Mouse (Mus musculus) forelimb bud, embryonic 11.5 days (tissue): ENCODE measurements around the gene Slc16a10.

Source experiments
- DNase-seq: peaks from one replicate; pipeline ENCODE4 v3.0.0-alpha.2; 2012; ENCODE audit warnings: low read depth, low spot score

Slc16a10 gene

DNA sequence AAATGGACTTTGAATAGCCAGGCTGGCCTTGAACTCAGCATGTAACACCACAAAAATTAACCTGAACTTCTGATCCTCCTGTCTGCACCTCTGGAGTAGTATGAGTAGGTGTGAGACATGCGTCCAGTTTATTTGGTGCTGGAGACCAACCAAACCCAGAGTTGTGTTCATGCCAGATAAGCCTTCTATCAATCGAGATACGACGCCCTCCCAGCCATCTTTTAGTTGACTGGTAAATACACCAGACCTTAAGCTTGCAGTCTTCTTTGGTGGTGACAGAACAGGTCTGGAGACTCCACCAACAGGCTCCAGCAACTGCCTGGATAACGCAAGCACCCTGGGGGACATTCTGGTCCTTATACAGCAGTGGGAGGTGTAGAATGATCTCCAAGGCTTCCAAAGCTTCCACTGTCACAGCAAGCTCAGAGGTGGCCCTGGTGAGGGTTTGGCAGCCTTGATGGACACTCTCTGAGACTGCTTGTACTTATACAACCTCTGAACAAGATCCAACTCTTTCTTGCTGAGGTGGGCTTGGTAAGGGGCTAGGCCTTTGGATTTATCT is 7.6 kb upstream of the Slc16a10 start:
- no peak for DNase-seq

DNA sequence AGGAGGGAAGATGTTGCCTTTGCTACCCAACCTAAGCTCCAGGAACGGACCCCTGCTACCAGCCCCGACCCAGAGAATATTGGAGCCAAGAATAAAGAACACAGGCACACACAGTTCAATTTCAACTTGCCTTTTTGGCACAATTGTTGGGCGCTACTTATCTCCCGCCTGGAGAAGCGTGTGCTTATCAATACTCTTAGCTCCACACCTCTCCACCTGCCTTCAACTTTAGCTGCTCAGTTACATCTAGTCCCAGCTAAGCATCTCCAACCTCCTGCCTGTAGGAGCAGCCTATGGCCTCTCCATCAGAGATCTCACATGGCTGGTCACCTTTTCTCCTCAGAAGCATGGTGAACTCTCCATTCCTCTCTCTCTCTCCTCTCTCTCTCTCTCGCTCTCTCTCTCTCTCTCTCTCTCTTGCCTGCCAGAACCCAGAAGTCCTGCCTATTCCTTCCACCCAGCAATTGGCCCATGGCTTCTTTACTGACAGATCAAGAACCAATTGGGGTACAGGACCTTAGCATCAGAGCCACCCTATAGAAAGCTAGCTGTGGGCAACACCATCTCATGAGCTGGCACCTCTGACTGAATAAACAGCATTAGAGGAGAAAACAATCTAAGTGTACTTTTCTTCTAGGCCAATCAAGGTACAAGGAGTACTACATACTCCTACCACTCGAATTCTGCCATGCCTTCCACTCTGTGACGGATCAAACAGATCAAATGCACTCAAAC is 5.4 kb upstream of the Slc16a10 start:
- DNase-seq, result no peak

DNA sequence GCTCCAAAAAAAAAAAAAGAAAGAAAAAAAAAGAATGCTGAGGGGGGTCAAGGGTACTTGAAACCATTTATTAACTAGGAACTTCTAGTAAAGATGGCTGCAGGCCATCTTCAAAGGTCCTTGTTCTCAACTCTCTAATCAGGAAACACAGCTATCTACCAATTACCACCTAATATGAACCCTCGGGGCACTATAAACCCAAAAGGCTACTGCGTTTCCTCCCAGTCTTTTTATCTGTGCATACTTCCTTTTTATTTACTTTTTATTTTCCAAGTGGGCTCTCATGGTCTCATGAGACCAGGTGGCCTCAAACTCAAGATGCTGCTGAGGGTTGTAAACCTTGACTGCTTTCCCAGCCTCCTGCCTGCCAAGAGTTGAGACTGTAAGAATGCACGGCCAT is 4.4 kb upstream of the Slc16a10 start:
- peak; percentile 60 for DNase-seq

DNA sequence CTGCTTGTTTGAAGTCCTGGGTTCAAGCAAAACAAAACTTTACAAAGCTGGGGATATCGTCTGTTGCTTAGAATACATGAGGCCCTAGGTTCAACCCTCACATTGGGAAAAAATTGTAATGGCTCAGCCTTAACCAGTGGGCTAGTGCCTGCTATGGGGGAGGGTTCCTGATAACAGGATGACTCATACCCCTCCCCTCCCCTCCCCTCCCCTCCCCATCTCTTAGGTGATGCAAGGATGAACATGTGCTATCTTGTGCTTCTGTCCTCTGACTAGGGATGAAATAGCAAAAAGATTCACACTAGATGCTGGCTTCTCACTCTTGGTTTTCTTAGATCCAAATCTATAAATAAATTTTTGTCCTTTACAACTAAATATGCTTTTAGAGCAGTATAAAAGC is 2.8 kb upstream of the Slc16a10 start:
- no peak for DNase-seq

DNA sequence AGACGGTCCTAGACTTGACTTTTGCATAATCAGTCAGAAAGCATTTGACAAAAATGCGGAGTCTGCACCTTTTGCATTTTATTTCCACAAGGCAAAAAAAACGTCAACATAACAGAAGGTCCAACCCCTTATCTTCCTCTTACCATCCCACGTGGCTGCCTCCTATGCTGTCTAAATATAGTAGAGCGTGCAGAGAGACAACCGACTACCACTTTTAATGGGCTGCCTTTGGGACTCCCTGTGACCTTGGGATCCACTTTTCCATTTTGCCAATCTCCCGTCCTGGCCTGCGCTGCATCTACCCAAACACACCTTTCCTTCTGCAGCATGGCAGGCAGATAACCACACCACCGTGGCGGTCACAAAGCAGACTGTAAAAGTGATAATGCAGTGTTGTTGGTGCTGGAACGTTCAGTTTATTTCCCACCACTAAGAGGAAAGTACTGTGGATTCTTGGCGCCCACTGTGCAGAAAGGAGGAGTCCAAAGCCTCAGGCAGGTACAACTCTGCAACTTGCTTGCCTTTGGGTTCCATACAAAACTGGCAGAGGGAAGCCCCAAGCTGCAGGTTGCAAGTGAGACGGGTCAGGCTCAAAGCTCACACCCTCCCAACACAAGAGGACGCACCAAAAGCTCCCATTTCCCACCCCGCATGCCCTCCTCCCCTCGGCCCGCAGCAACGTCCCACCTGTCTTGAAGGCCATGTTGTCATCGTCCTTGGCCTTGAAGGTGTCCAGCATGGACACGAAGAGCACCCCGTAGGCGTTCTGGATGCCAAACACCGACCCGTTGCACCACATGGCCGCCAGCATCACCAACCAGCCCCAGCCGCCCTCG is 824 bp downstream of the Slc16a10 start:
- DNase-seq, result no peak

DNA sequence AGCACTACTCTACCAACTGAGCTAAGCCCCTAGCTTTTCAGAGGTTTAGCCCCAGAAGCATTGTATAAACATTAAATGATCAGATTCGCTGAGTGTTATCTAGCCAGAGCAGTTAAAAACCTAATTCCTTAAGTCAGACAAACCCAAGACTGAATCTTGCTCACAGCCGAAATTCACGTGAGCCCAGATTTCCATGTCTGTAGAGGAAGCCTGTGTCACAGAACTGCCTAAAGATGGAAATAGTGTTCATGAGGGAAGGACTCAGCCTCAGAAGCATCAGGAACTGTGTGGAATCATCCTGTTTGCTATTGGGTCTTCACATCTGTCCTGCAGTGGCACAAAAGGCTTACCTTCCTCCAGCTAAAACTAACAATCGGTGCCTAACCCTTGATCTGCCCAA is 2.4 kb downstream of the Slc16a10 start:
- DNase-seq, result no peak

DNA sequence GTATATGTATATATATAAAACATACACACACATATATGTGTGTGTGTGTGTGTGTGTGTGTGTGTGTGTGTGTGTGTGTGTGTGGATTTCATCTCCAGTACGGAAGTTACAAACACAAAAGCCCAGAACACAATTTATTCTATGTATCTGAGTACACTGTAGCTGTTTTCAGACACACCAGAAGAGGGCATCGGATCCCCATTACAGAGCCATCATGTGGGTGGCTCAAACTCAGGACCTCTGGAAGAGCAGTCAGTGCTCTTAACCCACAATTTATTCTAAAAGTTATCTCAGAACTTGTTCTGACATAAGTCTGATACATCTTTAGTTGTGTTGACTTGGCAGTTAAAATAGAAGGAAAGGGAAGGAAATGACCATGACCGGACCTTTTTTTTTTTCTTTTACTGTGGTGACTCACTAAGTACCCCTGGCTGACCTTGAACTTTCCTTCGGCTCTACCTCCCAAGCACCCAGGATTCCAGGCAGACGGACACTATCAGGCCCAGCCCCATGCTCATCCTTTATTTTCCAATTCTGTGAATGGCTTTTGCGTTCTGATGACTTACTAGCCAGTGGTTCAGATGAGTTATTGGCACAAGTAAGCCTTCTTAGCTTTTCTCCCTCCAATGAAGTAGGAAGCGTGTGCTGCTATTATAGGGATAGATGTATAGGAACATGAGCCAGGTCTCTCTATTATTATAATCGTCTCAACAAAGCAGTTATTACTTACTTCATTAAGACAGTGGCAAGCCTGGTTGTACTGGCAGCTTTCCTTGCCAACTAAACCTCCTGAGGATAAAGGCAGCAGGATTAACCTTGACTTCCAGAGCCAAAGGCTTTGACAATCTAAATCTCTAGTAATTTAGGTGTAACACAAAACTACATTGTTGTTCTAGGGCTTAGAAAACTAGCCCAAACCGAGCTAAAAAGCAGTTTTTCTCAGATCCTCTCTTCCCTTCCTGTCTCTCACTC is 6.0 kb downstream of the Slc16a10 start:
- no peak for DNase-seq

DNA sequence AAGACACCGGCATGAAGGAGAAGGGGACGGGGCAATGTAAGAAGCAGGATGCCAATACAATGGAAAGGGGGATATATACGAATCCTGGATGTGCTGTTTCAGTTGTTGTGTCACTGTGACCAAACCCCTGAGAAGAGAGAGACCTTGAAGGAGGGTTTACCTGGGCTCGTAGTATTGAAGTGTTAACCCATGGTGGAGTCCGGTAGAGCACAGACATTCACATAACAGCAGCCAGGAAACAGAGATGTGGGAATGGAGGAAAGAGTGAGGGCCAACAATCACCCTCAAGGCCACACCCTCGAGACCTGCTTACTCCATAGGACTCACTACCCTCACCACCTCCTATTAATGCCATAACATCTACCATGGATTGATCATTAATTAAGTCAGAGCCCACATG is 7.2 kb downstream of the Slc16a10 start:
- no peak for DNase-seq

DNA sequence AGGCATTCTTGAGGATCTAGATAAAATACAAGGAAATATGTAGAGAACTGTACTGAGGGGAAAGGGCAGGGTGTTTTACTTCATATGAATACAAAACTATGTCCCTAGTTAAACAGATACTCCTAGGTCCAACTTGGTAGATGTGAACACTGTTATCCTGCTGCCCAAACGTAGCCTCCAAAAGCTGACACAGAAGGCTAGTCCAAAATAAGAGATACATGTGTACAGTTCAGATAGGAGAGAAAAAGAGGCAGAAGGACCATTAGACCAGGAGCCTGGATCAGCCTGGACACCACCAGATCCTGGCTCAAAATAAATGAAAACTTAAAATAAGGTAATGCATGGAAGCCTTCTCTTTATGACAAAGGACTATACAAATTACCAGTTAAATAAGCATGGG is 8.4 kb downstream of the Slc16a10 start:
- DNase-seq, result no peak

DNA sequence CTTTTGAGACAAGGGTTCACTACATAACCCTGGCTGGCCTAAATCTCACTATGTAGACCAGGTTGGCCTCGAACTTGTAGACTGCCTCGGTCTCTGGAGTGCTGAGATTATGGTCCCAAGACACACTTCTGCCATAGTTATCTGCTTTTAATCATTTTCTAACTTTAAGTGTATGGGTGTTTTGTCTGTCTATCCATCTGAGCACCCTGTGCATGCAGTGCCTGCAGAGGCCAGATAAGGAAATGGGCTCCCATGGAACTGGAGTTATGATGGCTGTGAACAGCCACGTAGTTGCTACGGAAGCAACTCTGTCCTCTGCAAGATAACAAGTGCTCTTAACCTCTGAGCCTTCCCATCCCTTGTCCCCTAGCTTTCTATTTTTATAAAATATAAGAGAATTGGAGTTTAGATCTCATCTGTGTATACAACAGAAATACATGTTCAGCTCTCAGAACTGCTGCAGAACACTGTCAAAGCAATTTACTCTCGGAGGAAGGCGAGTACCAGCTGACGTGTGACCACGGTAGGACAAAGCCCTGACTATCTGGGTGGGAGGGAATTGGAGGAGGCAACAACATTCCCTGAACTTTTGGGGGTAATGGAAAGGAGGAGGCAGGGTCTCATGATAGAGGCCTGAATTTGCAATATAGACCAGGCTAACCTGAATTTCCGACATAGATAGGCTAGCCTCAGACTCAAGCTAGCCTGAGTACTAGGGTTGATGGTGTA is 10.2 kb downstream of the Slc16a10 start:
- DNase-seq, result no peak

DNA sequence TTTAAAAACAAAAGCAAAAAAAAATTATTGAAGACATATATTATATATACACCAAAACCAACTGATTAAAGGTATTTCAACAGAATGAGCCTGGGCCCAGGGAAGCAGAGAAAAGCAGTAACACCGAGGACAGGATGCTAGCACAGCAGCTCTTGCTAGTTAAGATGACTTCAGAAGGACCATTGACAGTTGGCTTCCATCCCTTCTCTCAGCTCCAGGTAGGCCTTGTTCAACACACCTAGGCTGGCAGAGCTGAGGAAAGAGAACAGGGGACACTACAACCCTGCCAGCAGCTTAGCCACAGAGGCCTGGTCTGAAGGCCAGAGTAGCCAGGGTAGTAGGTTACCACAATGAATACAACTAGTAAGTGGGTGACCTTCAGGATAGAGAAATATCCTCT is 11.9 kb downstream of the Slc16a10 start:
- no peak for DNase-seq

DNA sequence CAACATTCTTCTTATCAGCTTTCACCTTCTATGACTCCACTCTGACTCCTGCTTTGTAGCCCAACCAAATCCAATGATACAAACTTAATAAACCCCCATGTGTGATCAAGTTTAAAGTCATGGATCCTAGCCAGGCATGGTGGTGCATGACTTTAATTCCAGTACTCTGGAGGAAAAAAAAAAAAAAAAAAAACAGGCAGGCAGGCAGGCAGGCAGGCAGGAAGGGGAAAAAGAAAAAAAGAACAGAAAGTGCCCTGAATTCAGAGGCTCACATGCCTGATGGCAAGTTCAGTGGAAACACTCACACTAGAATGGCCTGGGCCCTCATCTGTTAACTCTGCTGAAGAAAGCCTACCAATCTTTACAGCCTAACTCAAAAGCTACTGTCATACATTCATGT is 12.9 kb downstream of the Slc16a10 start:
- no peak for DNase-seq

DNA sequence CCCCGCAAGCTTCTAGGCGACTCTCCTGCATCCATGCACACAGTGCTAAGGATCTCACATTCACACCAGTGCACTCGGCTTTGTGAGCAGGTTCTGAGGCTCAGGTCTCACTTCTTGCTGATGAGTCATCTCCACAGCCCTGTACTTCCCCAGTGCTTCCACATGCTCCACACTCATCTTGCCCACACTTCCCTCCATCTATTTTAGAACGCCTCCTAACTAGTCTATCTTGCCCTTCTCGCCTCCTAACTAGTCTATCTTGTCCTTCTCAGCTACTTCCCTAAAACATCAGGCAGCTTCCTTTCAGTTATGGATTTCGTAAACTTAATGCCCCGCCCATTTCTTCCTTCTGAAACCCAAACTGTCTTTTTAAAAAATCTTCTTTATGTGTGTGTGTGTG is 13.6 kb downstream of the Slc16a10 start:
- no peak for DNase-seq

DNA sequence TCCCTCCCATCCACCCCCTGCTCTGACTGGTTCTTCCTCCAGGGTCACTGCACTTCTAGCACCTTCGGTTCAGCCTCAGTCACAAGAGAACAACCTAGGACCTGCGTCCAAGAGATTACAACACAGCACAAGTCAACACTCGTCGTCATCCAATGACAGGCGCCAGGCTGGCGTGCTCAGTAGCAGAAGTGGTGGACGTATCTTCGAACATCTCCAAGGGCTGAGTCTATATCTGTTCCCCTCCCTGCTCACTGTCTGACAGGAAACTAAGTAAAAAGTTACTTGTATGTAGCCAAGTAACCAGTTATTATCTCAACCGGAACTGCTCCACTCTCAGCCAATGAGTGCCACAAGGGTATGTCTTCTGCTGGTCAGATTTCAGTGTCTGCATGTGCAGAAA is 16.9 kb downstream of the Slc16a10 start:
- no peak for DNase-seq

DNA sequence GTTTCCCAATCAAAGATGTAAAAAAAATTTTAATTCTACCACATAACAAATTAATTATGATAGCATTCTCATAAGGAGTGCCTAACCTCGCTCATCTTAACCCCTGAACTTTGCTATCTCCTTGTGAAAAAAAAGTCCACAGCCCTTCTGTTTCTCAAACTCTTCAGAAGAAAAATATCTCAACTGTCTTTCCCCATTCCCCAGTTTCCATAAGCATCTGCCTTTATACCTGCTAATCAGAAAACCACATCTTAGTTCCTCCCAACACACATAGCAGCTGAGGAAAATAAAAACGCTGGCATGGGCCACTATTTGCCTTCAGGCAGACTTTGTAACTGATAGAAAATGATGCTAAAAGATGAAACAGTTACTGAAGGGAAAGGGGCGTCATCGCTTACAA is 17.5 kb downstream of the Slc16a10 start:
- DNase-seq, result no peak

DNA sequence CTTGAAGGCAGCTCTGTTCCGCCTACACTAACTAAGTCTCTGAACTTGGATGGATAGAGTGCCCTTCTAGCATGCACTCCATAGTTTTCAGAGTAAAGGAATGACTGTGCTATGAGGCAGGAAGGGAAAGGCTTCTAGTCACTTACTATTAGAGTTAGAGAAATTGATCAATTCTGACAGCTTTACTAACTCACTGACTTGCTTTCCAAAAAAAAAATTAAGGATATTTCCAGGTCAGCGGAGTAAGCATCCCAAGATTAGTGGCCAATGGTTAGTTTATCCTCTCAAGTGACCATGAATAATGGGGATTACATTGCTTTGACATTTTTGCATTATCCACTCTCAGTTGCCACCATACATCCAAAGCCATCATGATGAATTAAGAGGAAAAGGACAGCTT is 18.0 kb downstream of the Slc16a10 start:
- DNase-seq, result no peak

DNA sequence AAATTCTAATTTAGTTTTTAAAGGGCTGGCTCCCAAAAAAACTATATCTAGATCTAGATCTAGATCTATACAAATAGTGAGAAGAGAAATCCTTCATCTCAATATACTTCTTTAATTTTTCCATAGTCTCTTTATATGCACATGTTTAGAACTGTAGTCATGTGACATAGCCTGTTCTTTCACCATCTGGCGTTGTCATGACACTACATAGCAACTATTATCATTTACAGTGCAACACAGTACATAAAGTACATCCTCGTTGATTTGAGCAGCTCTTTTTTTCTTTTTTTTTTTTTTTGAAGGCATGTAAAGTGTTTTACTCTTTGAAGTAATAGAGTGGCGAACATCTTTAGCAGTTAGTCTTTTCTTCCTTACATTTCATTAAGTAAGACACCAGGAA is 22.6 kb downstream of the Slc16a10 start:
- DNase-seq, result no peak

DNA sequence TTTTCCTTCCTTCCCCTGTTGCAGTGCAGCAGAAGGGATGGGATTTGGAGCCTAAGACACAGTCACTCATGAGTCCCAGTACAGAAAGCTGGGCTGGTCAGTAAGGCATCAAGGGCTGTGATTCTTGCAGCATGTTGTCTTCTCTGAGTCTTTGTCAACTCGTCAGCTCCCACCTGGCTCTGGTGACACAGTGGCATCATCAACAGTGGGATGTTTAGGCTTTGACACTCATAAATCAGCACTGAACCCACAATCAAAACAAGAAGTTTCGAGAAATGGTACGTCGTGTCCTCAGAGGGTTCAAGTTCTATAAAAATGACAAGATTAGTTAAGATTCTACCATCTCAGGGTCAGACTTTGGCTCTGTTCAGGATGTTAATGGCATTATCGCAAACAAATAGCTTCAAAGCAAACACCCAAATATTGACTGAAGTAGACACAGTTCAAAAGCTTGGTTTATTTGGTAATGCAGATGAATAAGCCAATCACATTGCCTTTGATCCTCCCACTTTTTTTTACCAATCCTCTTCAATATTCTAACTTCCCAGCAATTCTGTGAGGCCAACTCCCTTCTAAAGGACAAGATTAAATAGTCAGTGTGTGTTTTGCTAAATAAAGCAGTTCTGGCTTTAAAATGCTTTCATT is 23.2 kb downstream of the Slc16a10 start:
- DNase-seq, result no peak

DNA sequence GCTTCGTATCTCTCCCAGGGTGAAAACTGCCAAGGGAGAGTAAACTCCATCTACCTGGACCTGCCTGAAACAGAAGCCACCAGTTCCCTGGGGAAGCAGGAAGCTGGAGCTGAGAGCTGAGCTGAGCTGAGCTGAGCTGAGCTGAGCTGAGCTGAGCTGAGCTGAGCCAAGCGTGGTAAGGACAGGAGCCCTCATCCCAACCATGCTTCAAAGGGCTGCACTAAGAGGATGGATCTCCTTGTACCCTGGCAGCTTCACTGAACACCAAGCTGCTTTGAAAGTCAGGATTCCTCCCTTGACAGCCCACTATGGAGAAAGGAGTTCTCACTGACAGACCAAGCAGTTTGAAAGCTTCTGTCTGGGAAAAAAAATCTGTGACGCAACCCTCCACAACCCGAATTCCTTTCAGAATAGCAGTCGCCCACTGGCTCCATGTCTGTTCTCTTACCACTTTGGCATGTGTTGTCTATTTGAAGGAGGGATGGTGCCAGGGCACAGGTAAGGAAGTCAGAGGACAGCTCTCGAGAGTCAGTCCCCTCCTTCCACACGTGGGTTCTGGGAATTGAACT is 28.5 kb downstream of the Slc16a10 start:
- no peak for DNase-seq

DNA sequence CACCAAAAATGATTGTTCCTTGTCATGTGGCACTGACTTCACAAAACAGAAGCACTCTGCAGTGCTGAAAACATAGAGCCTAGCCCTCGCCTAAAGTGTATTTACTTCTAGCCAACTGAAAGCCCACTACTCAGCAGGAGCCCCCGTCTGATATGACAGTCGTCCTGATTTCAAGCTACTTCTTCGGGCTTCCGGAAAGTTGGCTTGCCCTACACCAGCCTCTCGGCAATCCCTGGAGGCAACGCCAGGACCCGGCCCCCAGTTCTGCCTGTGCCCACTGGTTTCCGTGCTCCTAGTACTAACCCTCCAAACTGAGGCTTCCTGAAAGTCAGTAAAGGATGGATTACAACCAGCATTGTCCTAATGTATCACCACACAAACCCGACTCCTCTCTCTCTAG is 29.8 kb downstream of the Slc16a10 start:
- no peak for DNase-seq
